20 mouse cellular contexts compared by ENCODE assay signal in genomic region chr15:56531529-56531928, GRCm38 (mm10).
"Had no signal": no experiment of that assay in that cellular context is flagged by ENCODE, and none has a peak within 500 bp of the region (broad histone marks: within the 10 kb centered on the region; RNA-seq: fewer than 3 reads in every experiment).

No protein-coding gene starts in this region.

- DNase-seq: lung, adult 2 months; lung, postnatal 14 days; lung, postnatal 36 days; midbrain, embryonic 14.5 days; right cerebral cortex, postnatal 14 days; thymus, adult 2 months; thymus, postnatal 25 days; thymus, postnatal 4 days had no signal

- H3K4me2 ChIP-seq: lung, embryonic 15.5 days; midbrain, embryonic 12.5 days; neural tube, embryonic 13.5 days; neural tube, embryonic 15.5 days; stomach, embryonic 15.5 days had no signal

- H3K36me3 ChIP-seq: lung, embryonic 15.5 days; midbrain, embryonic 10.5 days; midbrain, embryonic 12.5 days; neural tube, embryonic 13.5 days; neural tube, embryonic 15.5 days; stomach, embryonic 15.5 days had no signal

- ATAC-seq: lung, postnatal 0 days; midbrain, embryonic 16.5 days had no signal

- H3K9ac ChIP-seq: lung, embryonic 15.5 days; midbrain, embryonic 12.5 days; neural tube, embryonic 13.5 days; neural tube, embryonic 15.5 days; stomach, embryonic 15.5 days had no signal

- H3K9me3 ChIP-seq: lung, embryonic 15.5 days; megakaryocyte, embryonic 14.5 days; midbrain, embryonic 10.5 days; midbrain, embryonic 12.5 days; neural tube, embryonic 15.5 days; stomach, embryonic 15.5 days had no signal

- H3K27me3 ChIP-seq: lung, embryonic 15.5 days; megakaryocyte, embryonic 14.5 days; midbrain, embryonic 12.5 days; neural tube, embryonic 13.5 days; neural tube, embryonic 15.5 days; stomach, embryonic 15.5 days had no signal

- H3K4me1 ChIP-seq: lung, embryonic 15.5 days; megakaryocyte, embryonic 14.5 days; midbrain, embryonic 10.5 days; midbrain, embryonic 12.5 days; neural tube, embryonic 13.5 days; neural tube, embryonic 15.5 days; stomach, embryonic 15.5 days had no signal

- H3K27ac ChIP-seq: lung, embryonic 15.5 days; macrophage; midbrain, embryonic 10.5 days; midbrain, embryonic 12.5 days; neural tube, embryonic 13.5 days; neural tube, embryonic 15.5 days; stomach, embryonic 15.5 days; stomach, postnatal 0 days had no signal

- H3K4me3 ChIP-seq: lung, embryonic 15.5 days; megakaryocyte, embryonic 14.5 days; midbrain, embryonic 10.5 days; midbrain, embryonic 12.5 days; myocyte; neural tube, embryonic 13.5 days; neural tube, embryonic 15.5 days; stomach, embryonic 15.5 days had no signal
